Mouse (Mus musculus): Measurements from ENCODE around the gene Ctso. TPM values are rescaled to one million over a fixed set of nuclear protein-coding genes. Genes with fewer than 3 reads are reported as not detected.

The Ctso gene
- 10.4 and 11.2 TPM in 2 replicates for polyA plus RNA-seq (2014; fragmentation: Nextera tagmentation; extraction: Ambion mirVana)

GRCm38 (mm10) chr3:81932141-81933101 lies at the start of gene Ctso:
Ctso (plus strand) TSS chr3:81932601.
- Histone ChIP-seq H3K27ac (ENCODE audit: low read depth, low read length) (peak within 1 kb of the TSS; percentile 67), H3K36me3 (ENCODE audit: control insufficient read depth, insufficient read depth, low read length) (no peaks in the 10 kb centered on the region), H3K27me3 (ENCODE audit: control insufficient read depth, insufficient read depth, low read length) (no peaks in the 10 kb centered on the region), H3K9ac (ENCODE audit: low read depth, low read length) (peak within 1 kb of the TSS; percentile 77), H3K4me3 (ENCODE audit: low read depth, low read length) (peak within 1 kb of the TSS; percentile 67), H3K9me3 (ENCODE audit: control insufficient read depth, low read length) (no peaks in the 10 kb centered on the region), H3K4me1 (replicated peaks; ENCODE audit: control insufficient read depth, insufficient read depth, low read length) (no peaks in the 10 kb centered on the region), H3K4me2 (replicated peaks; ENCODE audit: low read depth, low read length) (peak within 1 kb of the TSS; percentile 50)
- DNase-seq (ENCODE audit: low spot score): peak; percentile 90
- peak; percentile 94 for ATAC-seq (ENCODE audit: low FRiP score)
- WGBS: 12% methylated on average over 27 of the region's 27 CpGs

GRCm38 (mm10) chr3:81883916-81884315 lies 48.5 kb upstream of the Ctso start:
- Histone ChIP-seq H3K27ac (ENCODE audit: low read depth, low read length) (no peak overlapping the region), H3K9ac (ENCODE audit: low read depth, low read length) (no peak overlapping the region), H3K4me3 (ENCODE audit: low read depth, low read length) (no peak overlapping the region), H3K4me2 (replicated peaks; ENCODE audit: low read depth, low read length) (no peak overlapping the region), H3K4me1 (replicated peaks; ENCODE audit: control insufficient read depth, insufficient read depth, low read length) (no peaks in the 10 kb centered on the region), H3K9me3 (ENCODE audit: control insufficient read depth, low read length) (no peaks in the 10 kb centered on the region), H3K27me3 (ENCODE audit: control insufficient read depth, insufficient read depth, low read length) (no peaks in the 10 kb centered on the region), H3K36me3 (ENCODE audit: control insufficient read depth, insufficient read depth, low read length) (no peaks in the 10 kb centered on the region)
- no peak for ATAC-seq (ENCODE audit: low FRiP score)
- no peak for DNase-seq (ENCODE audit: low spot score)

- H3K4me2 ChIP-seq (replicated peaks; ENCODE audit: low read depth, low read length): no peak overlapping the region
- H3K27me3 ChIP-seq (ENCODE audit: control insufficient read depth, insufficient read depth, low read length): no peaks in the 10 kb centered on the region
- no peaks in the 10 kb centered on the region for H3K4me1 ChIP-seq (replicated peaks; ENCODE audit: control insufficient read depth, insufficient read depth, low read length)
- H3K9ac ChIP-seq (ENCODE audit: low read depth, low read length): no peak overlapping the region
- no peak for ATAC-seq (ENCODE audit: low FRiP score)
- no peak for DNase-seq (ENCODE audit: low spot score)
- no peak overlapping the region for H3K4me3 ChIP-seq (ENCODE audit: low read depth, low read length)
- WGBS: 96% methylated on average over 2 of the region's 2 CpGs
- H3K27ac ChIP-seq (ENCODE audit: low read depth, low read length): no peak overlapping the region
- H3K36me3 ChIP-seq (ENCODE audit: control insufficient read depth, insufficient read depth, low read length): no peaks in the 10 kb centered on the region
- H3K9me3 ChIP-seq (ENCODE audit: control insufficient read depth, low read length): no peaks in the 10 kb centered on the region
Observed at GRCm38 (mm10) chr3:81885566-81885965, 46.8 kb upstream of the Ctso start.

- no peak overlapping the region for H3K4me2 ChIP-seq (replicated peaks; ENCODE audit: low read depth, low read length)
- 73% methylated on average over 6 of the region's 6 CpGs for WGBS
- no peaks in the 10 kb centered on the region for H3K27me3 ChIP-seq (ENCODE audit: control insufficient read depth, insufficient read depth, low read length)
- H3K4me1 ChIP-seq (replicated peaks; ENCODE audit: control insufficient read depth, insufficient read depth, low read length): no peaks in the 10 kb centered on the region
- no peaks in the 10 kb centered on the region for H3K36me3 ChIP-seq (ENCODE audit: control insufficient read depth, insufficient read depth, low read length)
- ATAC-seq (ENCODE audit: low FRiP score): no peak
- no peak overlapping the region for H3K9ac ChIP-seq (ENCODE audit: low read depth, low read length)
- H3K27ac ChIP-seq (ENCODE audit: low read depth, low read length): no peak overlapping the region
- DNase-seq (ENCODE audit: low spot score): no peak
- no peak overlapping the region for H3K4me3 ChIP-seq (ENCODE audit: low read depth, low read length)
- no peaks in the 10 kb centered on the region for H3K9me3 ChIP-seq (ENCODE audit: control insufficient read depth, low read length)
Observed at GRCm38 (mm10) chr3:81889137-81889536, 43.3 kb upstream of the Ctso start.

GRCm38 (mm10) chr3:81910286-81911036 lies 21.9 kb upstream of the Ctso start:
- DNase-seq (ENCODE audit: low spot score) (peak; percentile 64), ATAC-seq (ENCODE audit: low FRiP score) (peak; percentile 80)
- Histone ChIP-seq H3K27me3 (ENCODE audit: control insufficient read depth, insufficient read depth, low read length) (no peaks in the 10 kb centered on the region), H3K27ac (ENCODE audit: low read depth, low read length) (peak overlapping the region; percentile 5; the same call in 1 of the 2 replicates), H3K4me1 (replicated peaks; ENCODE audit: control insufficient read depth, insufficient read depth, low read length) (no peaks in the 10 kb centered on the region), H3K9me3 (ENCODE audit: control insufficient read depth, low read length) (no peaks in the 10 kb centered on the region), H3K4me3 (ENCODE audit: low read depth, low read length) (no peak overlapping the region), H3K4me2 (replicated peaks; ENCODE audit: low read depth, low read length) (no peak overlapping the region), H3K9ac (ENCODE audit: low read depth, low read length) (no peak overlapping the region), H3K36me3 (ENCODE audit: control insufficient read depth, insufficient read depth, low read length) (no peaks in the 10 kb centered on the region)
- 47% methylated on average over 6 of the region's 6 CpGs for WGBS

- H3K9me3 ChIP-seq (ENCODE audit: control insufficient read depth, low read length): no peaks in the 10 kb centered on the region
- no peak overlapping the region for H3K4me2 ChIP-seq (replicated peaks; ENCODE audit: low read depth, low read length)
- no peak overlapping the region for H3K4me3 ChIP-seq (ENCODE audit: low read depth, low read length)
- no peaks in the 10 kb centered on the region for H3K27me3 ChIP-seq (ENCODE audit: control insufficient read depth, insufficient read depth, low read length)
- no peaks in the 10 kb centered on the region for H3K4me1 ChIP-seq (replicated peaks; ENCODE audit: control insufficient read depth, insufficient read depth, low read length)
- WGBS: 69% methylated on average over 5 of the region's 5 CpGs
- no peak overlapping the region for H3K9ac ChIP-seq (ENCODE audit: low read depth, low read length)
- H3K27ac ChIP-seq (ENCODE audit: low read depth, low read length): no peak overlapping the region
- H3K36me3 ChIP-seq (ENCODE audit: control insufficient read depth, insufficient read depth, low read length): no peaks in the 10 kb centered on the region
- DNase-seq (ENCODE audit: low spot score): no peak
- ATAC-seq (ENCODE audit: low FRiP score): no peak
Observed at GRCm38 (mm10) chr3:81916030-81916686, 16.2 kb upstream of the Ctso start.

GRCm38 (mm10) chr3:81917354-81917935 lies 15.0 kb upstream of the Ctso start:
- ATAC-seq (ENCODE audit: low FRiP score) (no peak), DNase-seq (ENCODE audit: low spot score) (no peak)
- H3K9me3 ChIP-seq (ENCODE audit: control insufficient read depth, low read length): no peaks in the 10 kb centered on the region
- H3K9ac ChIP-seq (ENCODE audit: low read depth, low read length): no peak overlapping the region
- no peaks in the 10 kb centered on the region for H3K27me3 ChIP-seq (ENCODE audit: control insufficient read depth, insufficient read depth, low read length)
- no peak overlapping the region for H3K27ac ChIP-seq (ENCODE audit: low read depth, low read length)
- no peaks in the 10 kb centered on the region for H3K4me1 ChIP-seq (replicated peaks; ENCODE audit: control insufficient read depth, insufficient read depth, low read length)
- no peaks in the 10 kb centered on the region for H3K36me3 ChIP-seq (ENCODE audit: control insufficient read depth, insufficient read depth, low read length)
- WGBS: 91% methylated on average over 3 of the region's 3 CpGs
- no peak overlapping the region for H3K4me3 ChIP-seq (ENCODE audit: low read depth, low read length)
- H3K4me2 ChIP-seq (replicated peaks; ENCODE audit: low read depth, low read length): no peak overlapping the region

GRCm38 (mm10) chr3:81918215-81918614 lies 14.2 kb upstream of the Ctso start:
- no peak overlapping the region for H3K4me2 ChIP-seq (replicated peaks; ENCODE audit: low read depth, low read length)
- no peaks in the 10 kb centered on the region for H3K4me1 ChIP-seq (replicated peaks; ENCODE audit: control insufficient read depth, insufficient read depth, low read length)
- no peaks in the 10 kb centered on the region for H3K36me3 ChIP-seq (ENCODE audit: control insufficient read depth, insufficient read depth, low read length)
- no peak overlapping the region for H3K27ac ChIP-seq (ENCODE audit: low read depth, low read length)
- H3K27me3 ChIP-seq (ENCODE audit: control insufficient read depth, insufficient read depth, low read length): no peaks in the 10 kb centered on the region
- WGBS: 87% methylated on average over 8 of the region's 8 CpGs
- H3K9me3 ChIP-seq (ENCODE audit: control insufficient read depth, low read length): no peaks in the 10 kb centered on the region
- DNase-seq (ENCODE audit: low spot score): no peak
- no peak for ATAC-seq (ENCODE audit: low FRiP score)
- no peak overlapping the region for H3K4me3 ChIP-seq (ENCODE audit: low read depth, low read length)
- no peak overlapping the region for H3K9ac ChIP-seq (ENCODE audit: low read depth, low read length)
